Mouse (Mus musculus) CD8-positive naive resting alpha-beta T cell, adult 2 months (primary cell): Measurements from ENCODE around the gene Golga3.

Experiments
- DNase-seq, 2 experiments: peaks; one replicate each; pipeline ENCODE4 v3.0.0; 2022; ENCODE audit warnings: low read depth in 2 of 2, low spot score in 2 of 2

Gene Golga3

DNA sequence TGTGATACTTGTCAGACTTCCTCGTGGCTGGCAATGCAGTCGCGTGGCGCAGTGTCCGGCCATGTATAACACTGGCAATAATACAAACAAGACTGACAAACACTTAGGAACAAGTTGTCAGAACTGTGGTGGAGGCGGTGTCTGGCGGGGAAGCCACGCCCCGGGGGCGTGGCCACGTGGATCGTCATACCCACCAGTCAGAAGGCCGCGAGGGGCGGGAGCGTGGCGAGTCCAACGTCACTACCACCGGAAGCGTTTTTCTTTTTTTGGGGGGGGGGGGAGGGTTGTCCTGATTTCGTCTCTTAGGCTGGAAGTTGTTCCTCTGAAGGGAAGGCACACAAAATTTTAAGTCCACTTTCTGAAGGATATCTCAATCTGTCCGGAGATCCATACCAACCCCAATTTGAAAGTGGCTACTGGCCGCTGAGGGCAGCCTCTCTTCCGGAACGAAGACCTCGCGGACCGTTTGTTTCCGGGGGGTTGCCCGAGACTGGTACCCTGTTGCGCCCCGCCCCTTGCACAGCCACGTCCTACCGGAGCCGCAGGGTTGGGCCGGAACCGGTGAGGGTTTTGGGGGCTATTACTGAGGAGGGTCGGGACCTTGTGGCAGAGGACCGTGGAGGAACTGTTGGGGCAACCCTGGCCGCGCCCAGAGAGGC, at the start of gene Golga3:
Gene Golga3 (plus strand): TSS at position 340 of the 659 bp plus-strand sequence.
- DNase-seq, result peak; percentile 85 to 89

DNA sequence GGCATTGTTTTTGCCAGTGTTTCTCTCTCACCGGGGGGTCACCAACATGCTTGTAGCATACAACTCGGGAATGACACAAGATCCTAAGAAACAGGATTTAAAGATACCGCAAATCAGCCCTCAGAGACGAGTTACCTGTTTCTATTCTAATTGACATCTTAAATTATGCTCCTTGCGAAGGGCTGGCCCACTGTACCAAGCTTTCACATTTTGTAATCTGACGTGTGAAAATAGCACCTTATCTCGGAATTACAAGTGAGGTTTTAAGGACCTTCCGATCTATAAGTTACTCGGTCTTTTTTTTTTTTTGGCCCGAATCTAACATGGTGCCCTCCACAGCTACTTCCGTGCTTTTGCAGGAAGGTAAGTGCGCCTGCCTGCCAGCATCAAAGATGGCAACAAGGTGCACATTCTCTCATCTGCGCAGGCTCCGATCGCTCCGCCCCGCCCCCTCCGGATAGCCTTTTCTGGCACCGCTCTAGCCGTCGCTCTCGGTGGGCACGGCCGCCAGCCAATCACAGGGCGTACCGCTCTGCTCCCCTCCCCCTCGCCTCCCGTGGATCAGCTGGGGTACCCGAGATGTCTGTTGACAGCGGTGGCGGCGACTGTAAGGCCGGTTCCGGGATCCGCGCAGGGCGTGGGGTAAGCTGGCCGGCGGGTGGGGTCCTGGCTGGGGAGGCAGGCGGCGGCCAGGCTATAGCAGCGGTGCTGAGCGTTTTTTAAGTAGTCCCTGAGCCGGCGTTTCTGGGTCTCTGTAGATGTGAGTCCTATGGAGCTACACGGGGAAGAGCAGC, 41.0 kb upstream of the Golga3 start, which contains the start of gene Chfr:
Gene Chfr (plus strand): TSS at position 550 of the 794 bp plus-strand sequence.
- peak; percentile 98 to 99 for DNase-seq

DNA sequence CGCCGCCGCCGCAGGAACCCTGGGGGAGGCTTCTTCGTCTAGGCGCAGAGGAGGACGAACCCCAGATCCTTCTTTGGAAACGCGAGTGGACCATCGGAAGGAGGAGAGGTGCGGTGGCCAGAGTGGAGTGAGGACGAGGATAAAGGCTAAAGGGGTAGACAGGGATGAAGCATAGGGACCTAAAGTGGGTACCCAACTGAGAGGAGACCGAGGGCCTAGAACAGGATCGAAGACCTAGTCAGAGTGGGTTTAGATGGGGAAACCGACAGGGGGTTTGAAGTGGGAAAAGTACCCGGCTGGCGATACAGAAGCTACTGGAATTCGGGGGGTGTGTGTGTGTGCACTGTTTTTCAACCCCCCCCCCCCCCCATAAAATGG, 40.4 kb upstream of the Golga3 start:
- no peak for DNase-seq

DNA sequence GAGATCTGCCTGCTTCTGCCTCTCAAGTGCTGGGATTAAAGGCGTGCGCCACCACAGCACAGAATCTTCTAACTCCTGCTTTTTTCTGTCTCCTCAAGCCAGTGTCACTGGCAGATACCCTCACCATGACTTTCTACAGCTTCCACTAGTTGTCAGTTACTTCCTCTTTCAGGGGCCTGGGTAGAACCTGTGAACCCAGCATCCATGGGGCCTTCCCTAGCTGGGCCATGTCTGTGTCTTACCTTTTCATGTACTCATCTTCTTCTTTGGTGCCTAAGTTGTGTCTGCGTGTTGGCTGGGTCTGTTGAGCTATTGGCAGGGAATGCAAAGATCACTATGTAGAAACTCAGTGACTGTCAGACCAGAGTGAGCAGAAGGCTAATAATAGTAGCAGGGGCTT, 38.7 kb upstream of the Golga3 start:
- DNase-seq, result no peak

DNA sequence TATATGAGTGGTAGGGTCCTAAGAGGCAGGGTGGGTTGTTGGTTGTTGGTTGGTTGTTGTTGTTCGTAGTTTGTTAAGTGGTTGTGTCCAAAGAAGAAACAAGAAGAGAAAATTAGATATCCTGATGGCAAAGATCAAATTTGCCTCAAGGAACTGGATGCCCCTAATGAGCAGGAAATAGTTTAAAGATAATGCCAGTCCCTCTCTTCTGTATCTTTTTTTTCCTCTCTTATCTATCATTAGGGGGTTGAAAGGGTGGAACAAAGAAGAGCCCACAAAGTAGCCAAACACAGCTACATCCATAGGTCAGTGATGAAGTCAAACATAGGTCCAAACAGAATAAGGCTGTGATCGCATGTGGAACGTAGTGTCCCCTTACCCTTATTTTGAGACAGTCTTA, 37.2 kb upstream of the Golga3 start:
- no peak for DNase-seq

DNA sequence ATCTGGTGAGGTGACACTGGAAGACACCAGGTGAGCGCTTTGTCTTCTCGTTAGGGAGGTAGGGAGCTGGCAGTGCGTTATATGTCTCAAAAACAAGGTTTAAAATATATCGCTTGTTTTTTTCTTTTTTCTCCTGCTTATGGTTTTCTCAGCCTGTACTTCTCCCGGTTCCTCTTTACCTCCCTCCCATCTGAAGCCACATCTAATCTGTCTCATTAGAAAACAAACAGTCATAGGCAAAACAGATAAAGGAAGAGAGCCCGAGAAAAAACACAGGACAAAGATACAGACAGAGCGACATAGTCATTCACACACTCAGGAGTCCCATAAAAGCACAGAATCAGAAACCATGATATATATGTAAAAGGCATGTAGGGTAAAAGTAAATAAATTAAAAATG, 36.1 kb upstream of the Golga3 start:
- DNase-seq, result no peak

DNA sequence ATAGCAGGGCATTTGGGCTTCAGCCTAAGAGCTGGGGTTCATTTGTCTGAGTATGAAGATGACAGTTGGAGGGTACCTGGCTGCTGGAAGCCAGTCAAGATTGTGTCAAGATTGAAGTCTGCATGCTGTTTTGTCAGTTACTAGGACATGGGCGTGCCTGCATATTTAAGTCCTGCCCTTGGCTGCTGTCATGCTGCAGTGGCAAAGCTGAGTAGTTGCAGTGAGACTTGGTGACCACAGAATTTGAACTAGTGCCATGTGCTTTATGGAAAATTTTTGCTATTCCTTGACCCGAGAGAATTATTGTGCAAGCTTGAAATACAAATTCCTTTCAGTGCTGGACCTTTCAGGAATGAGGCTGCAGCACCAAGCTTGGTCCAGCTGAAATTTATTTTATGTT, 34.2 kb upstream of the Golga3 start:
- DNase-seq, result no peak

DNA sequence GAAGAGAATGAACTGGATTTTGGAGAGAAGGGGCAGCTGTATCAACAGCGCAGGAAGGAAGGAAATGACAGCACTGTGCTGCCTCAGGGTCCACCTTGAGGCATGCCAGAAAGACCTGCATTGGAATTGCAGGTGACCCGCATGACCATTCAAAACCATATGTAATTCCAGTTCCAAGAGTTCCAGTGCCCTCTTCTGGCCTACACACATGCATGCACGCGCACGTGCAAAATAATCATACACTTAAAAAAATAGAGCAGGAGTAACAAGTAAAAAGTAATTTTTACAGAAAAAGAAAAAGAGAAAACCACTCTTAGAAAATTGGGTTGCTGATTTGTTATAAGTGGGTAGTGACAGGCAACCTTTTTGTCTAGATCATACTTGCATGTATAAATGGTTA, 33.5 kb upstream of the Golga3 start:
- no peak for DNase-seq

DNA sequence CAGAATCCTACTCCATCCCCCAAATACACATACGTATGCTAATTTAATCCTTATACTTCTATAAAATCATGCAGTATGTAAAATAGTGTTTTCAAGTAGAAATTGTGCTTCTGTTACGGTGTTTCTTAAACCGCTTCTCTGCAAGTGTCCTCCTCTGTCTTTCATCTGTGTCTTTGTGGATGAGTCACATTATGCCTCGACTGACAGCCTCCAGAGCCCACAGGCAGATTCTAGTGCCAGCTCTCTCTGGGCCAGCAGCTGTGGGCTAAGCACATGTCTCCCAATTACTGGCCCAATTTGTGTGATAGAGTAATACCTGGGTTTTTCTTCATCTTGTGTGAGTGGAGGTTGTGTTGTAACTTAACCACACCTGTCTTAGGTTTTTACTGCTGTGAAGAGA, 7.1 kb upstream of the Golga3 start:
- DNase-seq, result no peak

DNA sequence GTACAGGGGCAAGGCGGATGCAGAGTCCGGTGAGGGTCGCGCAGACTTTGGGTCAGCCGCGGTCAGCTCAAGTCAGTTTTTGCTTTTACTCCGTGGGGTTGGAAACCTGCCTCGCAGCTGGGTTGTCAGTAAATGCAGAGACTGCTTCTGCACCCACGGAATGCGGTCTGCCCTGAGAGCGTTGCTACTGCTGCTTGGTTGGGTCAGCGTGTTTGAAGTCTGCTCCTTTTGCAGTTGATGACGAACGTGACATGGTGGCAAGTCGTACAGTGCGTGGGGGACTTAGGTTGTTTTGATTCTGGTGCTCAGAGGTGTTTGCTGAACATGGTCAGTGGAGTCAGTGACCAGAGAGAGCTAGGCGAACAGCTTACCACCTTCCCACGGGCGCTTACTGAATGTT, 520 bp downstream of the Golga3 start:
- peak in 1 of 2 experiments; percentile 32 for DNase-seq

DNA sequence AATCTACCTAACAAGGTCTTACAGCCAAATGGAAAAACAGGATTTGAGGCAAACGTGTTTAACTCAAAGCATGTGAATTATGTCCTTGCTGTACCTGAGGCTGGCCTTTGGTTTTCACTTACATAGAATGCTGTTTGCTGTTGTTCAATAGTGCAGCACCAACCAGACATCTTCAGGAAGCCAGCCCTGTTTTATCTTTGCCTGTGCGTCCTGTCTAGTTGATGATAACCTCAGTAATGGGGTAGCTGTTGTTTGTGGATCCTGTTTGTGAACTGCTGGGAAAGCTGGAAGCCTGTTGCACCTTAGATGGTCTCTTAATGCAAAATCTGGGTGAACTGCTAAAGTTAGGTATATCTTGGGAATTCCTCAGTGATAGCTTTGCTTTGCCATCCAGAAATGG, 2.1 kb downstream of the Golga3 start:
- no peak for DNase-seq

DNA sequence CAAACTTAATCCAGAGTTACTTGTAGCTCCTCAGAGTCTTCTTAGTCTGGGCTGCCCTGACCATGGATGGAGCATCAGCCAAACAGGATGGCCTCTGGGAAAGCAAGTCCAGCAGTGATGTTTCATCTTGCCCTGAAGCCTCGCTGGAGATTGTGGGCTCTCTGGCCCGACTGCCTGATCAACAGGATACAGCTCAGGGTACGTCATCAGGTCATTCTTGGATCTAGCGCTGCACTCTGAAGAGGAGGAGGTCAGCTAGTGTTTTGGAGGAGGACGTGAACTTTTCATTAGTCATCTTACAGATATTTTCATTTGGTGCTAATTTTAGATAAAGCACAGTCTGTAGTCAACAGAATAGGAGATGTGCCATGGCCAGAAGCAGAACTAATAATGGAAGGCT, 5.2 kb downstream of the Golga3 start:
- DNase-seq, result no peak

DNA sequence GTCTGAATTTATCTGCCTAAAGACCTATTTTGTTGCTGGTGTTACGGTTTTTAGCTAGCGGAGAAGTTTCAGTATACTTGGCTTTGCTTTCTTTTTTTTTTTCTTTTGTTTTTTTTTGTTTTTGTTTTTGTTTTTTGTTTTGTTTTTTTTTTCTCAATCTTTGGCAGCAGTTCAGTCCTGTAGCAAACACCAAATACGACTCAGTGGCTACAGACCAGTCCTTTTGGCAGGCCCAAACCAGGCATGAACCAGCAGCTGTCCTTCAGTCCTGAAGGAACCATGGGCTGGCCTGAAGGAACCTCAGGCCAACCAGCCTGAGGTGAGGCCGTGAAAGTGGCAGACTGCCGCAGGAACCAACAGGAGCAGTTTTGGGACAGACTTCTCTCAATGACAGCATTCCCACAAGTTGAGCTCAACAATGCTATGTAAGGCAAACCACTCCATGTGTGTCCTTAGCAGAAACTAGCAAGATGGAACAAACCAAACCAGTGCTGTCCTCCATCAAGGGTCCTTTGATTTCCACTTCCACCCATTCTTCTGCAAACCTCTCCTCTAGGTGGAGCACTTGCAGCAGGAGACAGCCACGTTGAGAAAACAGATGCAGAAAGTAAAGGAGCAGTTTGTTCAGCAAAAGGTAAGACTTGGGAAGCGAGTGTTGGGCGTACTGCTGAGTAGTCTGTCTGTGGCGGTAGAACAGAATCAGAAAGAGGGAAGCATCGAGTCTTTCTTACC, 26.8 kb downstream of the Golga3 start:
- peak; percentile 1 to 2 for DNase-seq

DNA sequence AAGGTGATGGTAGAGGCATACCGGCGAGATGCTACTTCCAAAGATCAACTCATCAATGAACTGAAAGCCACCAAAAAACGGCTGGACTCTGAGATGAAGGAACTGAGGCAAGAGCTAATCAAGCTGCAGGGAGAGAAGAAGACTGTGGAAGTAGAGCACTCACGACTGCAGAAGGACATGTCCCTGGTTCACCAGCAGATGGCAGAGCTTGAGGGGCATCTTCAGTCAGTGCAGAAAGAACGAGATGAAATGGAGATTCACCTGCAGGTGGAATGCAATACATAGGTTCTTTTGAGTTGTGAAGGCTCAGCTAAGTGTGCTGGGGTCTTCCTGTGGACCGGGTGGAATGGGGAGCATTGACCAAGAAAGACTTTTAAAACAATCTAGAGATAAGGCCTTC, 28.3 kb downstream of the Golga3 start:
- peak in 1 of 2 experiments; percentile 1 for DNase-seq

DNA sequence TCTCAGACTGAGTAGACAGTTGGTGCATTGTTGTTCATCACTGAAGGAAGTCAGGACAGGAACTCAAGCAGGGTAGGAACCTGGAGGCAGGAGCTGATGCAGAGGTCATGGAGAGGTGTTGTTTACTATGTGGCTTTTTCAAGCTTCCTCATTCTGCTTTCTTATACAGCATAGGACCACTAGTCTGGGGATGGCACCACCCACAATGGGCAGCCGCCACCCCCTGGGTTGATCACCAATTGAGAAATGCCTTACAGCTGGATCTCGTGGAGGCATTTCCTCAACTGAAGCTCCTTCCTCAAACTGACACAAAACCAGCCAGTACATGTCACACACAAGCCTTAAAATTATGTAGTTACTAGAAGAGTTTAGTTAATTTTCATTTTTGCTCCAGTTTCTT, 34.8 kb downstream of the Golga3 start:
- DNase-seq, result no peak

DNA sequence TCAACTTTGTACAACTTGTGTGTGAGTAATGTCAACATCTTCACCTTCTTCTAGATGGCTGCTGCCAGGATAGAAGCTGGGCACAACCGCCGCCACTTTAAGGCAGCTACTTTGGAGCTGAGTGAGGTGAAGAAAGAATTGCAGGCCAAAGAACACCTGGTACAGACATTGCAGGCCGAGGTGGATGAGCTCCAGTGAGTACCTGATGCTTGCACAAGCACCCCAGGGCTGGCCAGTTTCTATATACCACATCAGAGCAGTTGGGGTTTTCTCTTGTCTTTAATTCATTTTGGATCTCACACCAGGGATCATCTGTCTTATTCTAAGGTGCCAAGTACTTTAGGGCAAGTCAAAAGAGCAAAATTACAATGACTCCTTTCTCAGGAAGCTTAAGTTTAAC, 40.3 kb downstream of the Golga3 start:
- DNase-seq, result no peak

DNA sequence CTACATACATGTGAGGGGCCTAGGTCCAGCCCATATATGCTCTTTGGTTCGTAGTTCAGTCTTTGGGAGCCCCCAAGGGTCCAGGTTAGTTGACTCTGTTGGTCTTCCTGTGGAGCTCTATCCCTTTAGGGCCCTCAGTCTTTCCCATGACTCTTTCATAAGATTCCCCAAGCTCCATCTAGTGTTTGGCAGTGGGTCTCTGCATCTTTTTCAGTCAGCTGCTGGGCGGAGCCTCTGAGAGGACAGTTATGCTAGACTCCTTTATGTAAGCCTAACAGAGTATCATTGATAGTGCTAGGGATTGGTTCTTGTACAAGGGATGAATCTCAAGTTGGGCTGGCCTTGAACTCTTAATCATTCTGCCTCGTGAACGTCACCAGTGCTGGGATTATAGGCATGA, 43.8 kb downstream of the Golga3 start:
- DNase-seq, result no peak

DNA sequence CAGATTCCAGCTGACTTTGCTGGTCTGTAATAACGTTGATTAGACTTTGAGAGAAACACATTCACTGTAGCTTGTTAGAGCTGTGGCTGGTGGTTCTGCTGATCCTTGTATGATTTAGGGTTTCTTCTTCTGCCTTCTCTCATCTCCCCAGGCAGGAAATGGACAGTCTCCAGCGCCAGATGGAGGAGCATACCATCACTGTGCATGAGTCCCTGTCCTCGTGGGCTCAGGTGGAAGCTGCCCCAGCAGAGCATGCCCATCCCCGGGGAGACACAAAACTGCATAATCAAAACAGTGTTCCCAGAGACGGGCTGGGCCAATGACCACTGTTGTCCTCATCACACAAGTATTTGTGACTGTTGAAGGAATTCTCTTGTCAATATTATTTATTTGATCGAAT, 46.3 kb downstream of the Golga3 start:
- no peak for DNase-seq

DNA sequence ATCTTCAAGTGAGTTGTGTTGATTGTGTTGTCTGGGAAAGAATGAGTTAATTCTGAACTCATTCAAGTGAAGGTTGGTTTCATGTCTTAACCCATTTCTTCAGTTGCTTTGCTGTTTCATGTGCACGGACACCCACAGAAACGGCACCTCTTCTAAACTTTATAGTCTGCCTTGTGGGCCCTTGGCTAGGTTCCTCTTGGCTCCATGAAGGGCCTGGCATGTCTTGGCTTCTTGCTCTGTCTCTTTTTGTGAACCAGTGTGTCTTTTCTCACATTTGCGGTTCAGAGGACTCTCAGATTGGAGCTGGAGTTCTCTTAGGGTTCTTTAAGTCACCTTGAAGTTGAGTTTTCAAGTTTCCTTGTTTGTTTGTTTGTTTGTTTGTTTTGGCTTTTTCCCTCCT, 48.6 kb downstream of the Golga3 start:
- no peak for DNase-seq

DNA sequence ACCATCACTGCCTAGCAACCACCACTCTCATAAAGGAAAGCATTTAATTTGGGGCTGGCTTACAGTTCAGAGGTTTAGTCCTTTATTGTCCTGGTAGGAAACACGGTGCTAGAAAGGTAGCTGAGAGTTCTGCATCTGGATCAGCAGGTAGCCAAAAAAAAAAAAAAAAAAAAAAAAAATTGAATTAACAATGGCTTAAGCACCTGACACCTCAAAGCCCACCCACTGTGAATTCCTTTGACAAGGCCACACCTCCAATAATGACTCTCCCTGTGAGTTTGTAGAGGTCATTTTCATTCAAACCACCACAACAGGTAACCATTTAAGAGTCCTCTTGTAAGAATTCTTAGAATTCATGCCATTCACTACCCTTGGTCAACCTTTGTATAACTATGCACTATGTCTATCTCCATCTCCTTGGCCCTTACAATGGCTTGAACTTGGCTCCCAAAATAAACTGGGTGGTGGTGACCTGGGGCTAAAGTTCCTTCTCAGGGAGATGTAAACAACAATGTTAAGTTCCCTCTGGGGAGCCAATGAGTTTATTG, 50.9 kb downstream of the Golga3 start:
- DNase-seq, result no peak

DNA sequence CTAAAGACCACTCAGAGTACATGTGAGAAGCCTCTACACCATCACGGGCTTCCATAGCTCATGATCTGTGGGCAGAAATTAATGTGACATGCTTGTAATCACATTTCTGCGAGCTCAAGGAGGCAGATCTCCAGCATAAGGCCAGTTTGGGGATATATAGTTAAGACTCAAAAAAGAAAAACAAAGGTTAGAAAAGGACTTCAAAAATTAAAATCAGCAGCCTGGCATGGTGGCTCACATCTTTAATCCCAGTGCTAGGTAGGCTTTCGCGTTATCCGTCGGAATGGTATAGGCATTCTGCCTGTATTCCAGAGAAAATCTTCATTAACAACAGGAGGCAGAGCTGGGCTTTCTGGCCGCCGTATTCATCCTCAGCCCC, 53.9 kb downstream of the Golga3 start:
- no peak for DNase-seq
